Mouse (Mus musculus): ENCODE data around the gene Ciart. TPM values are rescaled to one million over a fixed set of nuclear protein-coding genes. Genes with fewer than 3 reads are reported as not detected.

The Ciart gene
- polyA plus RNA-seq (2014; fragmentation: Nextera tagmentation; extraction: Ambion mirVana), result 3.3 and 5.0 TPM in 2 replicates

- ATAC-seq (ENCODE audit: insufficient read depth, low FRiP score, low TSS enrichment), result peak; percentile 99
- Histone ChIP-seq H3K36me3 (ENCODE audit: control insufficient read depth, insufficient read depth, low read length) (no peaks in the 10 kb centered on the region), H3K27me3 (ENCODE audit: control insufficient read depth, insufficient read depth, low read length) (no peaks in the 10 kb centered on the region), H3K4me2 (ENCODE audit: low read depth) (peak within 1 kb of the TSS; percentile 63), H3K4me3 (ENCODE audit: low read depth, low read length) (peak within 1 kb of the TSS; percentile 46), H3K4me1 (ENCODE audit: control insufficient read depth, insufficient read depth, low read length) (peaks cover 6% of the 10 kb centered on the region; the same call in 1 of the 2 replicates), H3K27ac (ENCODE audit: low read depth, low read length) (no peak within 1 kb of the TSS), H3K9ac (ENCODE audit: low read length) (peak within 1 kb of the TSS; percentile 41), H3K9me3 (ENCODE audit: control insufficient read depth, low read length) (no peaks in the 10 kb centered on the region)
- peak; percentile 95 for DNase-seq (ENCODE audit: low spot score)
- under 1% methylated on average over 66 of the region's 66 CpGs for WGBS
These were observed at the start of gene Ciart for GRCm38 (mm10) chr3:95881979-95882815. Gene Ciart (minus strand): TSS chr3:95882251.

GRCm38 (mm10) chr3:95931471-95931870, 49.4 kb upstream of the Ciart start:
- 100% methylated on average over 1 of the region's 1 CpGs for WGBS
- Histone ChIP-seq H3K4me2 (ENCODE audit: low read depth) (peak overlapping the region; percentile 70; the same call in 1 of the 2 replicates), H3K36me3 (ENCODE audit: control insufficient read depth, insufficient read depth, low read length) (peaks cover 10% of the 10 kb centered on the region), H3K4me3 (ENCODE audit: low read depth, low read length) (no peak overlapping the region), H3K27me3 (ENCODE audit: control insufficient read depth, insufficient read depth, low read length) (no peaks in the 10 kb centered on the region), H3K9ac (ENCODE audit: low read length) (no peak overlapping the region), H3K4me1 (ENCODE audit: control insufficient read depth, insufficient read depth, low read length) (peaks cover 4% of the 10 kb centered on the region; the same call in 1 of the 2 replicates), H3K27ac (ENCODE audit: low read depth, low read length) (no peak overlapping the region), H3K9me3 (ENCODE audit: control insufficient read depth, low read length) (no peaks in the 10 kb centered on the region)
- ATAC-seq (ENCODE audit: insufficient read depth, low FRiP score, low TSS enrichment) (no peak), DNase-seq (ENCODE audit: low spot score) (no peak)

GRCm38 (mm10) chr3:95930471-95930789, 48.4 kb upstream of the Ciart start:
- peak overlapping the region; percentile 83; the same call in 1 of the 2 replicates for H3K27ac ChIP-seq (ENCODE audit: low read depth, low read length)
- H3K9me3 ChIP-seq (ENCODE audit: control insufficient read depth, low read length), result no peaks in the 10 kb centered on the region
- H3K27me3 ChIP-seq (ENCODE audit: control insufficient read depth, insufficient read depth, low read length), result no peaks in the 10 kb centered on the region
- no peak for DNase-seq (ENCODE audit: low spot score)
- no peak for ATAC-seq (ENCODE audit: insufficient read depth, low FRiP score, low TSS enrichment)
- peak overlapping the region; percentile 70 for H3K4me2 ChIP-seq (ENCODE audit: low read depth)
- 3% methylated on average over 5 of the region's 5 CpGs for WGBS
- H3K4me3 ChIP-seq (ENCODE audit: low read depth, low read length), result peak overlapping the region; percentile 97
- H3K9ac ChIP-seq (ENCODE audit: low read length), result peak overlapping the region; percentile 98
- peaks cover 8% of the 10 kb centered on the region for H3K36me3 ChIP-seq (ENCODE audit: control insufficient read depth, insufficient read depth, low read length)
- peaks cover 4% of the 10 kb centered on the region; the same call in 1 of the 2 replicates for H3K4me1 ChIP-seq (ENCODE audit: control insufficient read depth, insufficient read depth, low read length)

GRCm38 (mm10) chr3:95929581-95930470, 47.8 kb upstream of the Ciart start:
- under 1% methylated on average over 93 of the region's 105 CpGs for WGBS
- H3K4me1 ChIP-seq (ENCODE audit: control insufficient read depth, insufficient read depth, low read length), result peaks cover 4% of the 10 kb centered on the region; the same call in 1 of the 2 replicates
- H3K36me3 ChIP-seq (ENCODE audit: control insufficient read depth, insufficient read depth, low read length), result peaks cover 6% of the 10 kb centered on the region
- H3K4me3 ChIP-seq (ENCODE audit: low read depth, low read length), result peak overlapping the region; percentile 97
- DNase-seq (ENCODE audit: low spot score) (peak; percentile 78), ATAC-seq (ENCODE audit: insufficient read depth, low FRiP score, low TSS enrichment) (peak; percentile 60; the same call in 1 of the 2 replicates)
- no peaks in the 10 kb centered on the region for H3K9me3 ChIP-seq (ENCODE audit: control insufficient read depth, low read length)
- peak overlapping the region; percentile 98 for H3K9ac ChIP-seq (ENCODE audit: low read length)
- H3K27ac ChIP-seq (ENCODE audit: low read depth, low read length), result peak overlapping the region; percentile 83
- H3K27me3 ChIP-seq (ENCODE audit: control insufficient read depth, insufficient read depth, low read length), result no peaks in the 10 kb centered on the region
- H3K4me2 ChIP-seq (ENCODE audit: low read depth), result peak overlapping the region; percentile 70

GRCm38 (mm10) chr3:95928658-95929503, 46.8 kb upstream of the Ciart start, which contains the start of gene Anp32e:
Gene Anp32e (plus strand): TSS chr3:95929246.
- Histone ChIP-seq H3K9ac (ENCODE audit: low read length) (peak within 1 kb of the TSS; percentile 98), H3K4me1 (ENCODE audit: control insufficient read depth, insufficient read depth, low read length) (peaks cover 4% of the 10 kb centered on the region; the same call in 1 of the 2 replicates), H3K36me3 (ENCODE audit: control insufficient read depth, insufficient read depth, low read length) (peaks cover 3% of the 10 kb centered on the region), H3K27ac (ENCODE audit: low read depth, low read length) (peak within 1 kb of the TSS; percentile 83), H3K4me2 (ENCODE audit: low read depth) (peak within 1 kb of the TSS; percentile 70), H3K27me3 (ENCODE audit: control insufficient read depth, insufficient read depth, low read length) (no peaks in the 10 kb centered on the region), H3K4me3 (ENCODE audit: low read depth, low read length) (peak within 1 kb of the TSS; percentile 97), H3K9me3 (ENCODE audit: control insufficient read depth, low read length) (no peaks in the 10 kb centered on the region)
- DNase-seq (ENCODE audit: low spot score), result peak; percentile 96
- ATAC-seq (ENCODE audit: insufficient read depth, low FRiP score, low TSS enrichment), result peak; percentile 100
- WGBS, result under 1% methylated on average over 49 of the region's 49 CpGs

GRCm38 (mm10) chr3:95928261-95928657, 46.2 kb upstream of the Ciart start:
- H3K36me3 ChIP-seq (ENCODE audit: control insufficient read depth, insufficient read depth, low read length), result no peaks in the 10 kb centered on the region
- no peaks in the 10 kb centered on the region for H3K9me3 ChIP-seq (ENCODE audit: control insufficient read depth, low read length)
- peak overlapping the region; percentile 97 for H3K4me3 ChIP-seq (ENCODE audit: low read depth, low read length)
- no peaks in the 10 kb centered on the region for H3K27me3 ChIP-seq (ENCODE audit: control insufficient read depth, insufficient read depth, low read length)
- H3K9ac ChIP-seq (ENCODE audit: low read length), result peak overlapping the region; percentile 61
- H3K27ac ChIP-seq (ENCODE audit: low read depth, low read length), result peak overlapping the region; percentile 74
- WGBS, result 74% methylated on average over 6 of the region's 6 CpGs
- ATAC-seq (ENCODE audit: insufficient read depth, low FRiP score, low TSS enrichment) (no peak), DNase-seq (ENCODE audit: low spot score) (no peak)
- H3K4me2 ChIP-seq (ENCODE audit: low read depth), result peak overlapping the region; percentile 56
- H3K4me1 ChIP-seq (ENCODE audit: control insufficient read depth, insufficient read depth, low read length), result peaks cover 4% of the 10 kb centered on the region; the same call in 1 of the 2 replicates

GRCm38 (mm10) chr3:95925087-95925486, 43.0 kb upstream of the Ciart start:
- Histone ChIP-seq H3K4me1 (ENCODE audit: control insufficient read depth, insufficient read depth, low read length) (no peaks in the 10 kb centered on the region), H3K9ac (ENCODE audit: low read length) (no peak overlapping the region), H3K4me3 (ENCODE audit: low read depth, low read length) (no peak overlapping the region), H3K36me3 (ENCODE audit: control insufficient read depth, insufficient read depth, low read length) (no peaks in the 10 kb centered on the region), H3K27me3 (ENCODE audit: control insufficient read depth, insufficient read depth, low read length) (no peaks in the 10 kb centered on the region), H3K4me2 (ENCODE audit: low read depth) (no peak overlapping the region), H3K9me3 (ENCODE audit: control insufficient read depth, low read length) (no peaks in the 10 kb centered on the region), H3K27ac (ENCODE audit: low read depth, low read length) (no peak overlapping the region)
- 85% methylated on average over 5 of the region's 5 CpGs for WGBS
- ATAC-seq (ENCODE audit: insufficient read depth, low FRiP score, low TSS enrichment), result no peak
- DNase-seq (ENCODE audit: low spot score), result no peak

- Histone ChIP-seq H3K9me3 (ENCODE audit: control insufficient read depth, low read length) (no peaks in the 10 kb centered on the region), H3K27ac (ENCODE audit: low read depth, low read length) (no peak overlapping the region), H3K36me3 (ENCODE audit: control insufficient read depth, insufficient read depth, low read length) (no peaks in the 10 kb centered on the region), H3K27me3 (ENCODE audit: control insufficient read depth, insufficient read depth, low read length) (no peaks in the 10 kb centered on the region), H3K9ac (ENCODE audit: low read length) (no peak overlapping the region), H3K4me1 (ENCODE audit: control insufficient read depth, insufficient read depth, low read length) (no peaks in the 10 kb centered on the region), H3K4me3 (ENCODE audit: low read depth, low read length) (no peak overlapping the region), H3K4me2 (ENCODE audit: low read depth) (no peak overlapping the region)
- DNase-seq (ENCODE audit: low spot score) (no peak), ATAC-seq (ENCODE audit: insufficient read depth, low FRiP score, low TSS enrichment) (no peak)
- 75% methylated on average over 4 of the region's 4 CpGs for WGBS
These were observed 42.1 kb upstream of the Ciart start for GRCm38 (mm10) chr3:95924185-95924584.

Data from neural tube, embryonic 11.5 days (tissue).